Mouse (Mus musculus) heart, postnatal 0 days (tissue): ENCODE data around the gene Plp2. TPM values are rescaled to one million over a fixed set of nuclear protein-coding genes. Genes with fewer than 3 reads are reported as not detected.

Experiments
- ATAC-seq: fragments of 200-750 bp; cut with Nextera tagmentation; 2 replicates; pipeline ENCODE4 v1.8.0; 2017; ENCODE audit warnings: low read depth, moderate number of reproducible peaks, moderate library complexity; ENCODE audit not compliant: insufficient read depth
- DNase-seq: peaks from one replicate; pipeline ENCODE4 v3.0.0-alpha.2; 2016; ENCODE audit warnings: low spot score
- H3K27ac ChIP-seq: fragments of 300-500 bp; sonication (generic); 2 replicates; pipeline ENCODE4 v1.5.1; 2014; ENCODE audit warnings: low read depth, mild to moderate bottlenecking
- H3K27me3 ChIP-seq: fragments of 300-500 bp; sonication (generic); 2 replicates; pipeline ENCODE4 v1.6.1; 2014; ENCODE audit warnings: low read length, mixed read lengths; ENCODE audit not compliant: control insufficient read depth, insufficient read depth
- H3K36me3 ChIP-seq: fragments of 300-500 bp; sonication (generic); replicated peaks from 2 replicates; pipeline ENCODE4 v1.6.1; 2014; ENCODE audit warnings: low read length, mixed read lengths; ENCODE audit not compliant: control insufficient read depth, insufficient read depth
- H3K4me1 ChIP-seq: fragments of 300-500 bp; sonication (generic); 2 replicates; pipeline ENCODE4 v1.6.1; 2014; ENCODE audit warnings: antibody characterized with exemption; ENCODE audit not compliant: control insufficient read depth, insufficient read depth
- H3K4me2 ChIP-seq: fragments of 300-500 bp; sonication (generic); 2 replicates; pipeline ENCODE4 v1.6.1; 2014; ENCODE audit warnings: low read depth, mild to moderate bottlenecking, low read length, moderate library complexity
- H3K4me3 ChIP-seq: fragments of 300-500 bp; sonication (generic); 2 replicates; pipeline ENCODE4 v1.5.1; 2014; ENCODE audit warnings: low read depth, low read length
- H3K9ac ChIP-seq: fragments of 300-500 bp; sonication (generic); replicated peaks from 2 replicates; pipeline ENCODE4 v1.6.1; 2014; ENCODE audit warnings: low read depth, low read length, mixed read lengths
- H3K9me3 ChIP-seq: fragments of 300-500 bp; sonication (generic); replicated peaks from 2 replicates; pipeline ENCODE4 v1.6.1; 2016; ENCODE audit warnings: low read length; ENCODE audit not compliant: control insufficient read depth
- CTCF ChIP-seq: IDR thresholded peaks from 2 replicates; pipeline ENCODE4 v1.5.1; 2016; ENCODE audit warnings: antibody characterized with exemption, control low read depth, low read depth
- EP300 ChIP-seq: IDR thresholded peaks from 2 replicates; pipeline ENCODE4 v1.6.1; 2016; ENCODE audit warnings: antibody characterized with exemption, low read depth
- WGBS: fragments of 180-500 bp; shearing (Covaris S2); extraction: QIAGEN DNeasy Blood & Tissue Kit; methylation state at CpG from one replicate; pipeline ENCODE4 v1.1.7; 2014; 5-methylcytosine and 5-hydroxymethylcytosine counted together
- polyA plus RNA-seq: library from polyadenylated mRNA; unstranded; fragments of >200 nt; fragmentation: Nextera tagmentation; extraction: Ambion mirVana; gene quantifications from 2 replicates; pipeline ENCODE4 v1.2.1, GENCODE M21; 2015
- total RNA-seq: library from RNA; depleted of rRNA; stranded (reverse); fragments of >200 nt; gene quantifications from 2 replicates; pipeline ENCODE4 v1.2.3, GENCODE M21; 2014; ENCODE audit warnings: low replicate concordance

The Plp2 gene
- total and polyA plus RNA-seq, 2 experiments from 2014 or later: 91.1 to 134 TPM

DNA sequence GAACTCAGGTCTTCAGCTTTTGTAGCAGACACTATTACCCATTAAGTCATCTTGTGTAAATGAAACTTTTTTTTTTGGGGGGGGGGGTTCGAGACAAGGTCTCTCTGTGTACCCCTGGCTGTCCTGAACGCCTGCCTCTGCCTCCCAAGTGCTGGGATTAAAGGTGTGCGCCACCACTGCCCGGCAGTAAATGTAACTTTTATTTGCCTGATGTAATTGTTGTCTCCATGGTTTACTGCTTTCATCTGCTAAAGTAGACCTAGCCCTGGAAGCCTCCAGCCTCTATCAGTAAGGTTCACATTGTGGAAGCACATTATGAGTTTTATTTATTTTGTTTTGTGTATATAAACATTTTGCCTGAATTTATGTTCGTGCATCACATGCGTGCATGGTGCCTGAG is 25.3 kb upstream of the Plp2 start:
- Histone ChIP-seq H3K36me3 (peaks cover 8% of the 10 kb centered on the region), H3K27me3 (no peaks in the 10 kb centered on the region), H3K4me1 (no peaks in the 10 kb centered on the region), H3K9ac (no peak overlapping the region), H3K4me2 (peak overlapping the region; percentile 42; the same call in 1 of the 2 replicates), H3K9me3 (no peaks in the 10 kb centered on the region), H3K27ac (no peak overlapping the region), H3K4me3 (0 out of 2 replicates have a peak overlapping the region, but pooled peaks have one; percentile 64)
- peak; percentile 13; the same call in 1 of the 2 replicates for ATAC-seq
- no peak for DNase-seq
- TF ChIP-seq CTCF (no peak), EP300 (no peak)
- 39% methylated on average over 6 of the region's 6 CpGs for WGBS

DNA sequence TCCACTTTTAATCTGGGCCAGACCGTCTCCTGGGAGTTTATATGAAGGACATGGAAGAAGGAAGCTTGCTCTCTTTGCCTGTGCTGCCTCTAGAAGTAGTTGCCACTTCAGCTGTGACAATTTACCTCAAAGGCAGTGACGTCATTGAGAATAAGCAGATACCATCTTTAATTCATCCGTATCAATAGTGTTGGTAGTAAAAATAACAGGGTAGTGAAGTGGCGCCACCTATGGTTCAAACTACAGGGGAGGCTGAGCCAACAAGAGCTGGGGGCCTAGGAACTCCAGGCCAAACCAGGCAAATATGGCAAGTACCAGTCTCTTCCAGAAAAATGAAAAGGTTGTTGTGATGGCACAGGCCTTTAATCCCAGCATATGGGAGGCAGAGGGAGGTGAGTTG is 21.7 kb upstream of the Plp2 start:
- H3K4me2 ChIP-seq: no peak overlapping the region
- TF ChIP-seq CTCF (peak; percentile 47), EP300 (no peak)
- DNase-seq (peak; percentile 13), ATAC-seq (no peak)
- no peaks in the 10 kb centered on the region for H3K4me1 ChIP-seq
- H3K36me3 ChIP-seq: no peaks in the 10 kb centered on the region
- no peak overlapping the region for H3K27ac ChIP-seq
- H3K9ac ChIP-seq: no peak overlapping the region
- WGBS: 28% methylated on average over 4 of the region's 4 CpGs
- H3K27me3 ChIP-seq: no peaks in the 10 kb centered on the region
- no peaks in the 10 kb centered on the region for H3K9me3 ChIP-seq
- no peak overlapping the region for H3K4me3 ChIP-seq

GRCm38 (mm10) chrX:7690486-7690885 is 19.3 kb upstream of the Plp2 start:
- Histone ChIP-seq H3K27me3 (no peaks in the 10 kb centered on the region), H3K4me2 (no peak overlapping the region), H3K27ac (no peak overlapping the region), H3K4me3 (no peak overlapping the region), H3K4me1 (no peaks in the 10 kb centered on the region), H3K36me3 (no peaks in the 10 kb centered on the region), H3K9me3 (no peaks in the 10 kb centered on the region), H3K9ac (no peak overlapping the region)
- WGBS: 53% methylated on average over 3 of the region's 3 CpGs
- TF ChIP-seq EP300: no peak
- no peak for TF ChIP-seq CTCF
- ATAC-seq (no peak), DNase-seq (no peak)

DNA sequence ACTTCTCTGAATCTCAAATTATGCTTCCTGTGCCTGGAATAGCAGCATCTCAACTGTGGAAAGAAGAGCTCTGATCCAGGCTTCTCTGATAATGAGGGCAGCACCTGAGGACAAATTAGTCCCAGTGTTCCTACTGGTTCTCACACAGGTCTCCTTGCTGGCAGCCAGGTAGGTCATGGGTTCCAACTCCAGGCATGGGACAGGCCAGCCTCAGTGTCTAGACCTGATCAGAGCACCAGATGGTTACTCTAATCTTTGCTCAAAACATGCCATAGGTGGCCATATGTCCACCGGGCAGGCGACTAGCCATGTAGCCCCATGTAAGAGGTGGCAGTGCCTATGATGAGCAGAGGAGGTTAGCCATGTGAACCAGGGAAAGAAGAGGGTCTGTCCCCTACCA is 17.1 kb upstream of the Plp2 start:
- ATAC-seq (no peak), DNase-seq (no peak)
- Histone ChIP-seq H3K36me3 (no peaks in the 10 kb centered on the region), H3K4me2 (no peak overlapping the region), H3K27ac (no peak overlapping the region), H3K27me3 (no peaks in the 10 kb centered on the region), H3K9ac (no peak overlapping the region), H3K4me1 (no peaks in the 10 kb centered on the region), H3K9me3 (no peaks in the 10 kb centered on the region), H3K4me3 (no peak overlapping the region)
- WGBS: 80% methylated on average over 2 of the region's 2 CpGs
- TF ChIP-seq EP300: no peak
- TF ChIP-seq CTCF: no peak

DNA sequence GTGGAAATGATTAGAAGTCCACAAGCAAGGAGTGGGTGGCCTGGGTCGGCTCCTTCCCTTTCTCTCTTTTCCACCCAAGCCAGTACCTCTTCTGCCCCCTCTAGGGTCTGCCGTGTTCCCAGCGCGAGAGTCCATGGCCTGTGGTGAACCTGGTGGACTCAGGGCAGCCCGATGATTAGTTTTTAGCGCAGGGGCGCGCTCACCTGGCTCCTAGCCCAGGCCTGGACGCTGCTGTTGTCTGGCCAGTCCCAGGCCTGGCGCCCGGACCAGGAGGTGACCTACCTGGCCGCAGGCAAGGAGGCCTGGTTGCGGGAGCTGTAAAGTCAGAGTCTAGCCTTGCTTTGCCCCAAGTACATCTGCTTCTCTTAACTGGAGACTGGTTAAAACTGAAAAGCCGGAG is 9.7 kb upstream of the Plp2 start, which contains the start of gene Magix:
Gene Magix, minus strand, starts transcription at position 388 of the 400 bp plus-strand sequence.
- DNase-seq (no peak), ATAC-seq (no peak)
- Histone ChIP-seq H3K27me3 (no peaks in the 10 kb centered on the region), H3K9me3 (no peaks in the 10 kb centered on the region), H3K4me2 (peak within 1 kb of the TSS; percentile 62), H3K4me3 (peak within 1 kb of the TSS; percentile 40), H3K9ac (no peak within 1 kb of the TSS), H3K4me1 (no peaks in the 10 kb centered on the region), H3K27ac (0 out of 2 replicates have a peak within 1 kb of the TSS, but pooled peaks have one; percentile 26), H3K36me3 (no peaks in the 10 kb centered on the region)
- WGBS: 43% methylated on average over 14 of the region's 14 CpGs
- TF ChIP-seq CTCF (no peak), EP300 (no peak)

DNA sequence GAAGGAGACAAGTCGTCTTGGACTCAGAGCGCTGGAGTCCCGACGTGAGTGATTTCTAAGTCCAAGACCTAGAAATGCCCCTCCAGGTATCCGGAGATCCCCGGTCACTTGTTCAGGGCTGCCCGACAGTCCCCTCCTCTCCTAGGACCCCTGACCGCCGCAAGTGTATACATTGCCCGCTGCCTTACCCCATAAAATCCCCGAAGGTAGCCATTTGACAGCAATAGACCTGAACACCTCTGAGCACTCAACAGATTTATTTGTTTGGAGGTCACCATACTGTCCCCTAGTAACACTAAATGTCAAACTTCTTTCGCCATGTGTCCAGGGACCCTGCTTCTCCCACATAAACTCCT is 8.8 kb upstream of the Plp2 start:
- Histone ChIP-seq H3K4me2 (peak overlapping the region; percentile 62), H3K4me3 (peak overlapping the region; percentile 40), H3K36me3 (no peaks in the 10 kb centered on the region), H3K4me1 (no peaks in the 10 kb centered on the region), H3K9me3 (no peaks in the 10 kb centered on the region), H3K27me3 (no peaks in the 10 kb centered on the region), H3K27ac (no peak overlapping the region), H3K9ac (no peak overlapping the region)
- ATAC-seq (0 out of 2 replicates have a peak, but pooled peaks have one; percentile 3), DNase-seq (no peak)
- TF ChIP-seq EP300: no peak
- no peak for TF ChIP-seq CTCF
- WGBS: 23% methylated on average over 12 of the region's 12 CpGs
